Mouse (Mus musculus) ES-E14 (cell line): ENCODE data around the gene Rpl23.

Experiments
- CHD2 ChIP-seq: IDR thresholded peaks from 2 replicates; pipeline ENCODE4 v1.6.1; 2014; ENCODE audit warnings: mild to moderate bottlenecking, low read depth, low read length, inconsistent platforms
- MAFK ChIP-seq: IDR thresholded peaks from 2 replicates; pipeline ENCODE4 v1.6.1; 2014; ENCODE audit warnings: mild to moderate bottlenecking, low read depth, low read length, inconsistent platforms; ENCODE audit not compliant: insufficient read depth

GRCm38 (mm10) chr11:97787961-97788360, 5.7 kb upstream of the Rpl23 start:
- TF ChIP-seq CHD2 (no peak), MAFK (no peak)
